Mouse (Mus musculus): ENCODE data around the gene Per2. TPM values are rescaled to one million over a fixed set of nuclear protein-coding genes. Genes with fewer than 3 reads are reported as not detected.

Per2 gene
- polyA plus RNA-seq, 1 experiment = 3.7 TPM

DNA sequence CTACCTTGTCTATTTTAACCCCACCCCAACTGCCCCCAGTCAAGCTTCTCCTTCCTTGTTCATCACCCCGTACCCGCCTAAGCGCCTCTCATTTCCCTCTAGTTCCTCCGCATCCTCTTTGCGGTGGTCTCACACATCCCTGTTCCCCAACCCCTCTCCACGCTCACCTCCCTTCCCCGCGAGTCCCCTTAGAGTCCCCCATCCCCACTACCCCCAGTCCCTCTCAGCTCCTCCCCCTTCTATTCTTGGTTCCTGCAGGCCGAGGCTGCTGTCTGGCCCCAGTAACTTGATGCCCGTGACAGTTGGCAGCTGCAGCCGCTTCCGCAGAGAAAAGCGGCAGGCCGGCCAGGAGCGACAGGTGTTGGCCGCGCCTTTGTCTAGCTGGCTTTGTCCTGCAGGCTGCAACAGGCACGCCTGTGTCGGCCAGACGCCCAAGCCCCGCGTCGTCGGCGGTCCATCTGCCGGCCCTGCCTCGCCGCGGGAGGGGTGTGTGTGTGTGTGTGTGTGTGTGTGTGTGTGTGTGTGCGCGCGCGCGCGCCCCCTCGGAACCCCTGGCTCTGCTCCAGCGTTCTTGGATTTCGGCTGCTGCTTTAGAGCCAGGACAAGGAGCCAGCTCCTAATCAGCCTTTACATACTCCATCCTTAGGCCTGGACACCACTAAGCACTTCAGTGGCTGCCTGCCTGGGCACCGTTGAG, 45.1 kb downstream of the Per2 start, which contains the start of gene Hes6:
Gene Hes6, minus strand, starts transcription at position 141 of the 697 bp plus-strand sequence.
- DNase-seq (ENCODE audit: low read depth in 1 of 2, low spot score in 2 of 2) = peak in 1 of 2 experiments; percentile 39
- TF ChIP-seq CTCF (IDR thresholded peaks at IDR 0.05; ENCODE audit: extremely low read depth, insufficient read depth, insufficient read length, insufficient replicate concordance) (no peak), POLR2A (IDR thresholded peaks at IDR 0.05; ENCODE audit: low read depth, low read length) (no peak; the same call in 1 of the 2 replicates)
- Histone ChIP-seq H3K27me3 (ENCODE audit: control insufficient read depth, insufficient read depth, low read length) (no peaks in the 10 kb centered on the region), H3K4me3 (ENCODE audit: extremely low read depth, insufficient read depth, insufficient read length) (peak within 1 kb of the TSS; percentile 91), H3K4me1 (ENCODE audit: control insufficient read depth, insufficient read depth, insufficient read length) (peaks cover 9% of the 10 kb centered on the region), H3K27ac (ENCODE audit: insufficient read depth, low read length) (peak within 1 kb of the TSS; percentile 85), H3K36me3 (ENCODE audit: control insufficient read depth, insufficient read depth, low read length) (no peaks in the 10 kb centered on the region)
- 2% methylated on average over 35 of the region's 39 CpGs for WGBS

DNA sequence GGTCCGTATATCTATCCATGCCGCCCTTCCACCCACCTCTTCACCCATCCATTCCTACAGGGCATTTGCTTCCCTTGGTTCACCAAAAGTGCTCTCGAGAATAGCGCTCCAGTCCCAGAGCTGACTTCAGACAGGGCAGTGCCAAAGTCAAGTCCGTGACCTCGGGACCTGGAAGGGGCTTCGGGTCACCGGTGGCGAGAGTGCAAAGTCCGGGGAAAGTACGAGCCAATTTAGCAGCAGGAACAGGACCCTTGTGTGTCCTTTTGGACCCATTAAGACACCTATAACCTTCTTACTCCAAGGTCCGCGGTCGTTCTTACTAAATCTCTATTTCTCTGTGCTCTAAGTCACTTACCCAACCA, 45.6 kb downstream of the Per2 start:
- Histone ChIP-seq H3K36me3 (ENCODE audit: control insufficient read depth, insufficient read depth, low read length) (no peaks in the 10 kb centered on the region), H3K4me3 (ENCODE audit: extremely low read depth, insufficient read depth, insufficient read length) (peak overlapping the region; percentile 63), H3K27me3 (ENCODE audit: control insufficient read depth, insufficient read depth, low read length) (no peaks in the 10 kb centered on the region), H3K27ac (ENCODE audit: insufficient read depth, low read length) (peak overlapping the region; percentile 85), H3K4me1 (ENCODE audit: control insufficient read depth, insufficient read depth, insufficient read length) (peaks cover 9% of the 10 kb centered on the region)
- TF ChIP-seq CTCF (IDR thresholded peaks at IDR 0.05; ENCODE audit: extremely low read depth, insufficient read depth, insufficient read length, insufficient replicate concordance) (no peak), POLR2A (IDR thresholded peaks at IDR 0.05; ENCODE audit: low read depth, low read length) (no peak)
- DNase-seq (ENCODE audit: low read depth in 1 of 2, low spot score in 2 of 2) = no peak
- WGBS = under 1% methylated on average over 14 of the region's 14 CpGs

- WGBS = under 1% methylated on average over 34 of the region's 34 CpGs
- peak overlapping the region; percentile 85 for H3K27ac ChIP-seq (ENCODE audit: insufficient read depth, low read length)
- TF ChIP-seq CTCF (IDR thresholded peaks at IDR 0.05; ENCODE audit: extremely low read depth, insufficient read depth, insufficient read length, insufficient replicate concordance) (no peak), POLR2A (IDR thresholded peaks at IDR 0.05; ENCODE audit: low read depth, low read length) (peak; percentile 90)
- no peaks in the 10 kb centered on the region for H3K27me3 ChIP-seq (ENCODE audit: control insufficient read depth, insufficient read depth, low read length)
- peaks cover 9% of the 10 kb centered on the region for H3K4me1 ChIP-seq (ENCODE audit: control insufficient read depth, insufficient read depth, insufficient read length)
- peak; percentile 82 to 94 for DNase-seq (ENCODE audit: low read depth in 1 of 2, low spot score in 2 of 2)
- no peaks in the 10 kb centered on the region for H3K36me3 ChIP-seq (ENCODE audit: control insufficient read depth, insufficient read depth, low read length)
- peak overlapping the region; percentile 91 for H3K4me3 ChIP-seq (ENCODE audit: extremely low read depth, insufficient read depth, insufficient read length)
These were observed 46.1 kb downstream of the Per2 start for GRCm38 (mm10) chr1:91413030-91413506.

- no peaks in the 10 kb centered on the region for H3K36me3 ChIP-seq (ENCODE audit: control insufficient read depth, insufficient read depth, low read length)
- no peaks in the 10 kb centered on the region for H3K27me3 ChIP-seq (ENCODE audit: control insufficient read depth, insufficient read depth, low read length)
- peak overlapping the region; percentile 67 for H3K27ac ChIP-seq (ENCODE audit: insufficient read depth, low read length)
- DNase-seq (ENCODE audit: low read depth in 1 of 2, low spot score in 2 of 2) = peak in 1 of 2 experiments; percentile 48
- peaks cover 9% of the 10 kb centered on the region for H3K4me1 ChIP-seq (ENCODE audit: control insufficient read depth, insufficient read depth, insufficient read length)
- H3K4me3 ChIP-seq (ENCODE audit: extremely low read depth, insufficient read depth, insufficient read length) = peak overlapping the region; percentile 91
- TF ChIP-seq CTCF (IDR thresholded peaks at IDR 0.05; ENCODE audit: extremely low read depth, insufficient read depth, insufficient read length, insufficient replicate concordance) (no peak), POLR2A (IDR thresholded peaks at IDR 0.05; ENCODE audit: low read depth, low read length) (no peak)
- 7% methylated on average over 62 of the region's 65 CpGs for WGBS
These were observed 46.7 kb downstream of the Per2 start for GRCm38 (mm10) chr1:91412286-91413029.

GRCm38 (mm10) chr1:91411631-91412285, 47.4 kb downstream of the Per2 start:
- WGBS = 86% methylated on average over 8 of the region's 8 CpGs
- H3K36me3 ChIP-seq (ENCODE audit: control insufficient read depth, insufficient read depth, low read length) = no peaks in the 10 kb centered on the region
- no peaks in the 10 kb centered on the region for H3K27me3 ChIP-seq (ENCODE audit: control insufficient read depth, insufficient read depth, low read length)
- peaks cover 9% of the 10 kb centered on the region for H3K4me1 ChIP-seq (ENCODE audit: control insufficient read depth, insufficient read depth, insufficient read length)
- H3K27ac ChIP-seq (ENCODE audit: insufficient read depth, low read length) = no peak overlapping the region
- DNase-seq (ENCODE audit: low read depth in 1 of 2, low spot score in 2 of 2) = no peak
- TF ChIP-seq POLR2A (IDR thresholded peaks at IDR 0.05; ENCODE audit: low read depth, low read length) = no peak
- TF ChIP-seq CTCF (IDR thresholded peaks at IDR 0.05; ENCODE audit: extremely low read depth, insufficient read depth, insufficient read length, insufficient replicate concordance) = no peak
- H3K4me3 ChIP-seq (ENCODE audit: extremely low read depth, insufficient read depth, insufficient read length) = no peak overlapping the region

DNA sequence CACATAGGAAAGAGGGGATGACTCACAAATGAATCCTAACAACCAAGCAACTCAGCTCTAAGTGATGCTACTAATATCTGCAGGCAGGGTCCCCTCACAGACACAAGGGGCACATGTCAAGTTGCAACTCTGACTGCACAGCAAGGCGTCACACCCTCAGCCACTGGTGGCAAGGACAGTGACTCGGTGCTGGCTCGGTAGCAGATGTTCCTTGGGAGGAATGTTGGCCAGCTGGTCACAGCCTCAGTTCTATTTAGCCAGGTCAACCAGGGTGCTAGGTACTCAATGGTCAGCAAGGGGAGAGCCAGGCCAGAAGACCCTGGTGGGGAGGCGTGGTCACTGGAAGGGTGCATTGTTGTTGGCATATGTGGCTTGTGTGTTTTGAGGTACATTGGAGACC, 51.3 kb downstream of the Per2 start:
- Histone ChIP-seq H3K27me3 (ENCODE audit: control insufficient read depth, insufficient read depth, low read length) (no peaks in the 10 kb centered on the region), H3K4me1 (ENCODE audit: control insufficient read depth, insufficient read depth, insufficient read length) (peaks cover 6% of the 10 kb centered on the region), H3K36me3 (ENCODE audit: control insufficient read depth, insufficient read depth, low read length) (no peaks in the 10 kb centered on the region), H3K4me3 (ENCODE audit: extremely low read depth, insufficient read depth, insufficient read length) (no peak overlapping the region), H3K27ac (ENCODE audit: insufficient read depth, low read length) (no peak overlapping the region)
- DNase-seq (ENCODE audit: low read depth in 1 of 2, low spot score in 2 of 2) = no peak
- TF ChIP-seq POLR2A (IDR thresholded peaks at IDR 0.05; ENCODE audit: low read depth, low read length) = no peak
- TF ChIP-seq CTCF (IDR thresholded peaks at IDR 0.05; ENCODE audit: extremely low read depth, insufficient read depth, insufficient read length, insufficient replicate concordance) = no peak
- 93% methylated on average over 4 of the region's 4 CpGs for WGBS

All from spleen, adult 2 months (tissue).